ENCODE assay signal across 7 mouse cellular contexts in the genomic region with DNA sequence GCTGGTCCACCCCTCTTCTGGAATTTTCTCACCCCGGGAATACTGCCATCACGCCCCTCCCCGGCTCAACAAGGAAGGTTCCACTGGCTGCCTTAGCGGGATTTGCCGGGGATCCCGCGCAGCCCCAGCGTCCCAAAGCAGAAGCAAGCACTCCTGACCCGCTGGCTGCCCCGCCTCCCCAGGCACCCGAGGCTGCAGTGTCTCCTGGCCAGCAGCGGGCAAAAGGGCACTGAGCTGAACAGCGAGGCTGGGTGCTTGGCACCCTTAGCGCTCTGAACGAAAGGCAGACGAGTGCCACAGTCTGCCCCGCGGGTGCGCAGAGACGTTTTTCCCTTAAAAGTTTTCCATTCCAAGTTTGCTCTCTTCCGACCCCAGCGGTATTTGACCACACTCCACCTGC. TPM values are rescaled to one million over a fixed set of nuclear protein-coding genes. Genes with fewer than 3 reads are reported as not detected.
DNase-seq lines count a peak whose midpoint lies in the region; ATAC-seq and TF ChIP-seq lines count a peak whose summit lies in the region.

No protein-coding gene starts in this region.

- H3K36me3 ChIP-seq in E14TG2a.4 (ENCODE audit: insufficient read depth, low read length): no peaks in the 10 kb centered on the region
- no peaks in the 10 kb centered on the region for H3K36me3 ChIP-seq in hindbrain, embryonic 16.5 days (ENCODE audit: control insufficient read depth, insufficient read depth, low read length)
- peaks cover 33% of the 10 kb centered on the region for H3K36me3 ChIP-seq in liver, adult 2 months (ENCODE audit: control insufficient read depth, insufficient read depth, low read length)
- no peaks in the 10 kb centered on the region for H3K36me3 ChIP-seq in midbrain, embryonic 15.5 days (replicated peaks)

- TF ChIP-seq POLR2A in liver, adult 2 months (IDR thresholded peaks at IDR 0.05; ENCODE audit: extremely low read depth, insufficient read depth, low read length): peak; percentile 89

- H3K9me3 ChIP-seq in E14TG2a.4 (ENCODE audit: low read length): peaks cover 10% of the 10 kb centered on the region
- no peaks in the 10 kb centered on the region for H3K9me3 ChIP-seq in hindbrain, embryonic 16.5 days (ENCODE audit: control insufficient read depth, low read length)
- no peaks in the 10 kb centered on the region for H3K9me3 ChIP-seq in midbrain, embryonic 15.5 days

- peaks cover 70% of the 10 kb centered on the region for H3K27me3 ChIP-seq in E14TG2a.4 (ENCODE audit: insufficient read depth, low read length)
- H3K27me3 ChIP-seq in hindbrain, embryonic 16.5 days (replicated peaks; ENCODE audit: control insufficient read depth, insufficient read depth, low read length): peaks cover 5% of the 10 kb centered on the region
- H3K27me3 ChIP-seq in liver, adult 2 months (ENCODE audit: control insufficient read depth, insufficient read depth, low read length): no peaks in the 10 kb centered on the region
- 0 out of 2 replicates have a peak, but pooled peaks cover 15% of the 10 kb centered on the region for H3K27me3 ChIP-seq in midbrain, embryonic 15.5 days (replicated peaks)

- no peak for TF ChIP-seq CTCF in E14TG2a.4 (conservative IDR thresholded peaks at IDR 0.05; ENCODE audit: low read length)
- TF ChIP-seq CTCF in gastrocnemius, adult 2 months (IDR thresholded peaks at IDR 0.05): no peak
- no peak for TF ChIP-seq CTCF in liver, adult 2 months (IDR thresholded peaks at IDR 0.05; ENCODE audit: low read depth, low read length)

- peaks cover 45% of the 10 kb centered on the region for H3K4me1 ChIP-seq in E14TG2a.4 (replicated peaks; ENCODE audit: low read depth, low read length)
- peaks cover 23% of the 10 kb centered on the region for H3K4me1 ChIP-seq in hindbrain, embryonic 16.5 days (ENCODE audit: control insufficient read depth, insufficient read depth, low read depth, low read length)
- H3K4me1 ChIP-seq in liver, adult 2 months (ENCODE audit: control insufficient read depth, insufficient read depth, low read length): peaks cover 15% of the 10 kb centered on the region; the same call in 1 of the 2 replicates
- H3K4me1 ChIP-seq in midbrain, embryonic 15.5 days: peaks cover 69% of the 10 kb centered on the region

- peak overlapping the region; percentile 71 for H3K9ac ChIP-seq in hindbrain, embryonic 16.5 days (ENCODE audit: low read depth, low read length)
- H3K9ac ChIP-seq in liver, adult 2 months (ENCODE audit: low read depth, low read length): peak overlapping the region; percentile 98
- H3K9ac ChIP-seq in midbrain, embryonic 15.5 days: peak overlapping the region; percentile 41

- H3K79me2 ChIP-seq in liver, adult 2 months (ENCODE audit: control insufficient read depth, insufficient read depth, low read length): peaks cover 24% of the 10 kb centered on the region

- peak overlapping the region; percentile 76 for H3K4me2 ChIP-seq in hindbrain, embryonic 16.5 days (ENCODE audit: low read length)
- H3K4me2 ChIP-seq in midbrain, embryonic 15.5 days: peak overlapping the region; percentile 96

- WGBS in hindbrain, embryonic 16.5 days: under 1% methylated on average over 22 of the region's 22 CpGs
- whole genome bisulfite sequencing in liver, adult 2 months: under 1% methylated on average over 22 of the region's 22 CpGs
- under 1% methylated on average over 22 of the region's 22 CpGs for WGBS in midbrain, embryonic 15.5 days

- peak overlapping the region; percentile 56 for H3K27ac ChIP-seq in gastrocnemius, adult 2 months
- H3K27ac ChIP-seq in hindbrain, embryonic 16.5 days (ENCODE audit: low read depth, low read length): peak overlapping the region; percentile 29; the same call in 1 of the 2 replicates
- H3K27ac ChIP-seq in liver, adult 2 months (replicated peaks; ENCODE audit: insufficient read depth, low read depth, low read length): peak overlapping the region; percentile 96
- peak overlapping the region; percentile 77; the same call in 1 of the 2 replicates for H3K27ac ChIP-seq in midbrain, embryonic 15.5 days

- DNase-seq in adrenal gland, adult 2 months: peak; percentile 59
- peak; percentile 73 for DNase-seq in gastrocnemius, adult 2 months
- peak; percentile 83 for DNase-seq in liver, adult 2 months (ENCODE audit: extremely low read depth, low read depth, low spot score)
- no peak for DNase-seq in frontal cortex, postnatal 36 days (ENCODE audit: low spot score in 2 of 2)

- peak overlapping the region; percentile 77 for H3K4me3 ChIP-seq in E14TG2a.4 (replicated peaks; ENCODE audit: low read length)
- peak overlapping the region; percentile 72 for H3K4me3 ChIP-seq in gastrocnemius, adult 2 months
- H3K4me3 ChIP-seq in hindbrain, embryonic 16.5 days (ENCODE audit: low read length): peak overlapping the region; percentile 52
- H3K4me3 ChIP-seq in liver, adult 2 months (ENCODE audit: insufficient read depth, low read depth, low read length): peak overlapping the region; percentile 77
- H3K4me3 ChIP-seq in midbrain, embryonic 15.5 days: peak overlapping the region; percentile 54

- intact Hi-C loops in gastrocnemius, adult 2 months (cut with DNase I): loop anchor here (5.0 kb wide), 1 partner anchor 156 kb away; no protein-coding TSS in a partner anchor

- no peak for ATAC-seq in hindbrain, embryonic 16.5 days
- no peak for ATAC-seq in midbrain, embryonic 15.5 days (replicated peaks)

RNA-seq across cellular contexts. Expression of gene Gfra1, which starts 2.1 kb away (rescaled TPM):
- total RNA-seq in adrenal gland, adult 2 months (2021): 1 to 10 TPM; 1.0 to 2.5 TPM
- polyA plus RNA-seq in adrenal gland, adult 2 months (2012; rRNA removed): 1.3 and 1.7 TPM in 2 replicates
- 1 to 10 TPM; 3.0 to 4.0 TPM for total RNA-seq in gastrocnemius, adult 2 months (2021)
- 38.6 and 47.3 TPM in 2 replicates for polyA plus RNA-seq in hindbrain, embryonic 16.5 days (2015; fragmentation: Nextera tagmentation; extraction: Ambion mirVana)
- total RNA-seq in liver, adult 2 months (2014; rRNA removed): 101 and 109 TPM in 2 replicates
- 38.9 and 42.4 TPM in 2 replicates for polyA plus RNA-seq in liver, adult 2 months (2012; rRNA removed)
- polyA plus RNA-seq in midbrain, embryonic 15.5 days (2015; fragmentation: Nextera tagmentation; extraction: Ambion mirVana): 42.6 and 44.0 TPM in 2 replicates

RNA-seq across cellular contexts. Expression of gene Ccdc172, which starts 58.2 kb away (rescaled TPM):
- not detected for total RNA-seq in adrenal gland, adult 2 months (2021)
- polyA plus RNA-seq in adrenal gland, adult 2 months (2012; rRNA removed): not detected in 2 replicates
- total RNA-seq in gastrocnemius, adult 2 months (2021): not detected
- 0.24 TPM in 1 of 2 replicates, not detected in the other for polyA plus RNA-seq in hindbrain, embryonic 16.5 days (2015; fragmentation: Nextera tagmentation; extraction: Ambion mirVana)
- total RNA-seq in liver, adult 2 months (2014; rRNA removed): not detected in 2 replicates
- polyA plus RNA-seq in liver, adult 2 months (2012; rRNA removed): not detected in 2 replicates
- polyA plus RNA-seq in midbrain, embryonic 15.5 days (2015; fragmentation: Nextera tagmentation; extraction: Ambion mirVana): not detected in 2 replicates

Comparison
In these comparisons a context has a peak if more than half of its experiments do, and no peak if none do; other contexts are left out.
1. DNase-seq: peak in adrenal gland, adult 2 months (single experiment), gastrocnemius, adult 2 months (single experiment) and liver, adult 2 months (single experiment); none in frontal cortex, postnatal 36 days (0 of 2).
2. H3K27ac ChIP-seq: peak in every context shown above with its lines; median percentile 96 in liver, adult 2 months; 77 in midbrain, embryonic 15.5 days; 56 in gastrocnemius, adult 2 months; 29 in hindbrain, embryonic 16.5 days.
3. H3K9ac ChIP-seq: peak in every context shown above with its lines; median percentile 98 in liver, adult 2 months; 71 in hindbrain, embryonic 16.5 days; 41 in midbrain, embryonic 15.5 days.
4. RNA of gene Gfra1, which starts 2.1 kb away (polyA plus RNA-seq): 42.6 to 44.0 TPM in midbrain, embryonic 15.5 days, 38.9 to 42.4 TPM in liver, adult 2 months and 38.6 to 47.3 TPM in hindbrain, embryonic 16.5 days; 1.3 to 1.7 TPM in adrenal gland, adult 2 months; every median in the first group is over 10 times any median in the second.
5. Peak in every context shown above with its lines, with median percentiles within 50 percentile points of each other: H3K4me3 ChIP-seq.